Mouse (Mus musculus) liver, adult 2 months (tissue): Measurements from ENCODE around the gene Eral1. TPM values are rescaled to one million over a fixed set of nuclear protein-coding genes. Genes with fewer than 3 reads are reported as not detected.

Source experiments
- DNase-seq: peaks from one replicate; pipeline ENCODE4 v3.0.0-alpha.2; 2011; ENCODE audit warnings: low read depth, low spot score; ENCODE audit errors: extremely low read depth
- H3K27ac ChIP-seq: fragments of 200-500 bp; replicated peaks from 2 replicates; pipeline ENCODE4 v1.5.1; 2012; ENCODE audit warnings: low read depth, mild to moderate bottlenecking, control low read depth, inconsistent platforms, low read length; ENCODE audit not compliant: insufficient read depth
- H3K27me3 ChIP-seq: fragments of 200-500 bp; 2 replicates; pipeline ENCODE4 v1.6.1; 2012; ENCODE audit warnings: mild to moderate bottlenecking, moderate library complexity, low read length, inconsistent platforms; ENCODE audit not compliant: control insufficient read depth, insufficient read depth
- H3K36me3 ChIP-seq: fragments of 200-500 bp; 2 replicates; pipeline ENCODE4 v1.6.1; 2012; ENCODE audit warnings: low read length, inconsistent platforms; ENCODE audit not compliant: control insufficient read depth, insufficient read depth
- H3K4me1 ChIP-seq: fragments of 200-500 bp; 2 replicates; pipeline ENCODE4 v1.6.1; 2011; ENCODE audit warnings: low read length; ENCODE audit not compliant: control insufficient read depth, insufficient read depth
- H3K4me3 ChIP-seq: fragments of 200-500 bp; 2 replicates; pipeline ENCODE4 v1.5.1; 2011; ENCODE audit warnings: low read depth, mild to moderate bottlenecking, control low read depth, low read length, moderate library complexity; ENCODE audit not compliant: insufficient read depth
- H3K79me2 ChIP-seq: fragments of 200-500 bp; 2 replicates; pipeline ENCODE4 v1.6.1; 2012; ENCODE audit warnings: inconsistent platforms, mild to moderate bottlenecking, low read length, moderate library complexity; ENCODE audit not compliant: control insufficient read depth, insufficient read depth
- H3K9ac ChIP-seq: fragments of 200-500 bp; 2 replicates; pipeline ENCODE4 v1.6.1; 2012; ENCODE audit warnings: low read depth, mild to moderate bottlenecking, control low read depth, inconsistent platforms, low read length
- CTCF ChIP-seq: fragments of 200-500 bp; IDR thresholded peaks from 2 replicates; pipeline ENCODE4 v1.5.1; 2011; ENCODE audit warnings: low read depth, low read length, control low read depth
- POLR2A ChIP-seq: fragments of 200-500 bp; IDR thresholded peaks from 2 replicates; pipeline ENCODE4 v1.6.1; 2011; ENCODE audit warnings: low read length, control low read depth; ENCODE audit not compliant: insufficient read depth; ENCODE audit errors: extremely low read depth
- WGBS: fragments of 180-500 bp; shearing (Covaris S2); methylation state at CpG from one replicate; pipeline ENCODE4 v1.1.7; 2018; 5-methylcytosine and 5-hydroxymethylcytosine counted together
- polyA plus RNA-seq: library from polyadenylated mRNA; depleted of rRNA; stranded (reverse); fragments of >200 nt; gene quantifications from 2 replicates; pipeline ENCODE4 v1.2.3, GENCODE M21; 2012
- total RNA-seq: library from RNA; depleted of rRNA; stranded (reverse); fragments of >200 nt; gene quantifications from 2 replicates; pipeline ENCODE4 v1.2.3, GENCODE M21; 2014

The Eral1 gene
- total and polyA plus RNA-seq, 2 experiments: 16.4 to 27.2 TPM

- Histone ChIP-seq H3K4me1 (peaks cover 17% of the 10 kb centered on the region), H3K27ac (peak overlapping the region; percentile 93), H3K27me3 (no peaks in the 10 kb centered on the region), H3K36me3 (no peaks in the 10 kb centered on the region), H3K79me2 (peaks cover 24% of the 10 kb centered on the region; the same call in 1 of the 2 replicates), H3K9ac (peak overlapping the region; percentile 93), H3K4me3 (peak overlapping the region; percentile 95)
- TF ChIP-seq CTCF: no peak
- TF ChIP-seq POLR2A: no peak
- WGBS: 4% methylated on average over 5 of the region's 5 CpGs
- DNase-seq: peak; percentile 83
Observed at GRCm38 (mm10) chr11:78095144-78095516, 14.9 kb upstream of the Eral1 start.

GRCm38 (mm10) chr11:78094504-78095143 lies 14.4 kb upstream of the Eral1 start, which contains the start of gene Fam222b:
TSS of gene Fam222b (plus strand) at chr11:78094660.
- TF ChIP-seq CTCF (no peak), POLR2A (peak; percentile 85)
- Histone ChIP-seq H3K79me2 (peaks cover 20% of the 10 kb centered on the region; the same call in 1 of the 2 replicates), H3K27me3 (no peaks in the 10 kb centered on the region), H3K4me1 (peaks cover 17% of the 10 kb centered on the region), H3K27ac (peak within 1 kb of the TSS; percentile 93), H3K4me3 (peak within 1 kb of the TSS; percentile 95), H3K9ac (peak within 1 kb of the TSS; percentile 93), H3K36me3 (no peaks in the 10 kb centered on the region)
- peak; percentile 76 for DNase-seq
- WGBS: under 1% methylated on average over 38 of the region's 38 CpGs

GRCm38 (mm10) chr11:78094137-78094503 lies 13.9 kb upstream of the Eral1 start:
- Histone ChIP-seq H3K79me2 (peaks cover 16% of the 10 kb centered on the region; the same call in 1 of the 2 replicates), H3K27ac (0 out of 2 replicates have a peak overlapping the region, but pooled peaks have one; percentile 34), H3K36me3 (no peaks in the 10 kb centered on the region), H3K9ac (no peak overlapping the region), H3K4me1 (peaks cover 17% of the 10 kb centered on the region), H3K27me3 (no peaks in the 10 kb centered on the region), H3K4me3 (peak overlapping the region; percentile 95)
- TF ChIP-seq CTCF: no peak
- DNase-seq: no peak
- WGBS: 42% methylated on average over 11 of the region's 11 CpGs

- WGBS: 70% methylated on average over 5 of the region's 5 CpGs
- no peaks in the 10 kb centered on the region for H3K36me3 ChIP-seq
- TF ChIP-seq POLR2A: no peak
- no peak for TF ChIP-seq CTCF
Observed at GRCm38 (mm10) chr11:78087756-78088281, 7.6 kb upstream of the Eral1 start.

GRCm38 (mm10) chr11:78086925-78087479 lies 6.8 kb upstream of the Eral1 start:
- no peak overlapping the region; the same call in 1 of the 2 replicates for H3K27ac ChIP-seq

More at GRCm38 (mm10) chr11:78087756-78088281, 7.6 kb upstream of the Eral1 start:
- Histone ChIP-seq H3K27ac (peak overlapping the region; percentile 56), H3K4me1 (no peaks in the 10 kb centered on the region), H3K9ac (no peak overlapping the region), H3K4me3 (no peak overlapping the region), H3K79me2 (no peaks in the 10 kb centered on the region; the same call in 1 of the 2 replicates), H3K27me3 (no peaks in the 10 kb centered on the region)
- peak; percentile 13 for DNase-seq

More at GRCm38 (mm10) chr11:78086925-78087479, 6.8 kb upstream of the Eral1 start:
- H3K9ac ChIP-seq: no peak overlapping the region
- TF ChIP-seq POLR2A (no peak), CTCF (no peak)
- H3K4me1 ChIP-seq: no peaks in the 10 kb centered on the region
- no peaks in the 10 kb centered on the region for H3K36me3 ChIP-seq
- 82% methylated on average over 4 of the region's 4 CpGs for WGBS
- no peaks in the 10 kb centered on the region; the same call in 1 of the 2 replicates for H3K79me2 ChIP-seq
- no peaks in the 10 kb centered on the region for H3K27me3 ChIP-seq
- H3K4me3 ChIP-seq: no peak overlapping the region
- no peak for DNase-seq
